Mouse (Mus musculus) kidney, postnatal 4 days (tissue): ENCODE results near the gene Lhpp.

Source experiments
- DNase-seq, 2 experiments: peaks; one replicate each; pipeline ENCODE4 v3.0.0; 2021; ENCODE audit warnings: mixed read lengths in 2 of 2

Gene Lhpp

GRCm38 (mm10) chr7:132610468-132611318 lies at the start of gene Lhpp:
Lhpp (plus strand) TSS chr7:132610638.
- DNase-seq: peak; percentile 86 to 91

- peak in 1 of 2 experiments; percentile 30 for DNase-seq
Observed at GRCm38 (mm10) chr7:132565831-132566230, 44.6 kb upstream of the Lhpp start.

GRCm38 (mm10) chr7:132568817-132569216 lies 41.6 kb upstream of the Lhpp start:
- DNase-seq: no peak

DNA sequence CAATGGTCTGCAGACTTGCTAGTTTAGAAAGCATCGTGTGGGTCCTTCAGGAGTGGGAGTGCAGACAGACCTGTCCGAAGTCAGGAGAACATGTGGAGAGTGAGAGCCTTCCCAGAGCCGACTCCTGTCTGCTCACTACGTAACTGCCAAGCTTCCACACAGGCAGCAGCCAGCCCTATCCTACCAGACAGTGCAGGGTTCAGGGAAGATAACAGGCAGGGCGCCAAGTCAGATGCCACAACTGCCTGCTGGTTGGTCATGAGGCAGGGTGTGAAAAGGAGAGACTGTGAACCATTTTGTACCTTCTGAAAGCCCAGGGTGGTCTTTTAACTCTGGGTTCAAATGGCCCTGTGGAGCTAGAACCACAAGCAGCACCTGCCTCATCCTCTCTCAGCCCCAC lies 40.4 kb upstream of the Lhpp start:
- DNase-seq: peak in 1 of 2 experiments; percentile 25

DNA sequence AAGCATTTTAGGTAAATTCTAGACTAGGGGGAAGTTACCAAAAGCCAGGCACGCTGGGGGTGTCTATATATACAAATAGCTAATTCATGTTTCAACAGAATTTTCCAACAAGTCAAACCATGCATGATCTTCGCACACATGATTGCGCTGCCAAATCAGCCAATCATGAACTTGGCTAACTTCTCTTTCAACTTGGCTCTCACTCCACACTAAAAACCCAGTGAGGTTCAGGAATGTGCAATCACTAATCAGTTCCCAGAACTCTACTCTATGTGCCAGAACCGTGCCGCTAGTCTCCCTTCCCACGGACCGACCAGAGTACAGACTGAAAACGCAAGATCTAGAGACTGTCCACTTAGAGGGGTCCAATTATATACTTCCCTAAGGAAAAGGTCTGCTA lies 39.0 kb upstream of the Lhpp start:
- DNase-seq: peak; percentile 9 to 27

DNA sequence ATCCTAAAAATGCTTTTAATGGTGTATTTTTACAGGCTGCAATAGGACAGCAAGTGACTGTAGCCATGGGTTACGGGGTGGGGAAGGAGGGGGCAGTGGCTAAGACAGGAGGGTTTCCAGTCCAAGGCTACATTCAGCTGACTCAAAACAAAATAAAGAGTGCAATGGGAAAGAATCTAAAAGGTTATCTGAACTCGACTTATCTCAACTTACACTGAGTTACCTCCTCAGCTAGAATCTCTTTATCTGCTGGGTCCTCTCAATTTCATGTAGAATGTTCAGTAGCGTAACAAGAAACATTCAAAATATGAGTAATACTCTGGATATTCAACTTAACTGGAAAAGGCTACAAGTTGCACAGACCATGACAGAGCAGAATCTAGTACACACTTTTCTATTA lies 37.7 kb upstream of the Lhpp start:
- DNase-seq: no peak

DNA sequence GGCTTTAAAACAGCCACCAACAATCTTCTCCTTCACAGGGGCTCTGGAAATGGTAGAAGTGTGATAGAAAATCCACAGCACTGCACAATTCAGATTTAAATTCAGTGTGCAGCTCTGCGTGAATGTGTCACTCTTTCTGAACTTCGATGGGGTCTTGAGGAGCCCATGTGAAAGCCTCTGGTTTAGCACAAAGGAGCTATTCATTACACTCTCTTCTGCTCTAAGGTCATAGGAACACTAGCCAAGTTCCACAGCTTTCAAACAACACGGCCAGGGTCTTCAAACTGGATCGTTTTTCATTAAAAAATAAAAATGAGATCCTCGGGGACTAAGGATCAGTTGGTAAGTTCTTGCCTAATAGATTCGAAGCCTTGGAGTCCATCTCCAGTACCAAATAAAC lies 37.2 kb upstream of the Lhpp start:
- DNase-seq: no peak

DNA sequence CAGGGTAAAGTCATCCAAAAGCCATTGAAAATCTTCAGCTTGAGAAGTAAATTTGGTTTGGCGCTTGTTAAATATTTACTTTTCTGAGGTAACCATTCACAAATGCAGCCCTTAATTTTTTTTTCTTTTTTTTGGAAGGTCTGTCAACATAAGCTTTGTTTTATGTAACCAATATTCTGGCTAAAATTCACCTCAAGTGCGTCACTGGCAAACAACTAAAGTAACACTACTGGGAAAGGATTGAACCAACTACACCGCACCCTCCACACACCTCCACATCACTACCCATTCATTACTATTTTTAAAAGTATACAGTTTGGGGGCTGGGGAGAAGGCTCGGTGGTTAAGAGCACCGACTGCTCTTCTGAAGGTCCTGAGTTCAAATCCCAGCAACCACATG lies 35.8 kb upstream of the Lhpp start:
- no peak for DNase-seq

- DNase-seq: peak; percentile 88 to 90
Observed at GRCm38 (mm10) chr7:132575623-132576022, 34.8 kb upstream of the Lhpp start.

GRCm38 (mm10) chr7:132576116-132576650 lies 34.3 kb upstream of the Lhpp start, which contains the start of gene Oat:
Oat (minus strand) TSS chr7:132576398.
- DNase-seq: peak; percentile 95 to 97

DNA sequence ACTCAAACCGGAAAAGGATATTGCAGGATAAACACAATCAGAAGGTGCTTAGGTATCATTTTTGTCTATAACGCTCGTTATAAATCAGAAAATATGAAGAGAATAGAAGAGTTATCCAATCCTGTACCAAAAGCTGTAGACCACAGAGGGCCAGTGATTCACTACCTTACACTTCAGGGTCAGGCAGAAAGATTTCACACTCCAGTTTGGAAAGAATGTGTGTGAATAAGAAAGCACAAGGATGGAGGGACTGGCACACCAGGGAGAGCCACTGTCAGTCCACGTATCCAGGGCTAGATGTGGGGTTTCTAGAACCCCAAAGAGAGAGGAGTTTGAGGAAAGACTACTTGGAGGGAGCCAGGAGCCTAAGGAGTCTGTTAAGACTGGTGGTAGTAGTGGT lies 33.5 kb upstream of the Lhpp start:
- DNase-seq: no peak

GRCm38 (mm10) chr7:132580511-132580910 lies 29.9 kb upstream of the Lhpp start:
- no peak for DNase-seq

DNA sequence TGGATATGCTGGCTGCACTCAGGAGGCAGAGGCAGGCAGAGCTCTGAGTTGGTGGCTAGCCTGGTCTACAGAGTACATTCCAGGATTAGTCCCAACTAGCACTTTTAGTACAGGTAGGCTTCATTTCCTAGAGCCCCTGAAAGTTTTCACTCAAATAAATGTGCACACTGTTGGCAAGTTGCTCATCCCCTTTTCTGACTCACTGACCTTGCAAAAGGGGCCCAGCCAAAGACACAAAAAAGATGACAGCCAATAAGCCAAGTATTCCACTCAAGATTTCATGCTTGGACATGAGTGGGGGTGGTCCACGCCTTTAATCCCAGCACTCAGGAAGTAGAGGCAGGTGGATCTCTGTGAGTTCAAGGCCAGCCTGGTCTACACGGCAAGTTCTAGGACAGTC lies 29.0 kb upstream of the Lhpp start:
- no peak for DNase-seq

GRCm38 (mm10) chr7:132585695-132586491 lies 24.5 kb upstream of the Lhpp start:
- DNase-seq: no peak

- no peak for DNase-seq
Observed at GRCm38 (mm10) chr7:132587167-132587566, 23.3 kb upstream of the Lhpp start.

GRCm38 (mm10) chr7:132589610-132590009 lies 20.8 kb upstream of the Lhpp start:
- DNase-seq: no peak

GRCm38 (mm10) chr7:132593762-132594161 lies 16.7 kb upstream of the Lhpp start:
- no peak for DNase-seq

DNA sequence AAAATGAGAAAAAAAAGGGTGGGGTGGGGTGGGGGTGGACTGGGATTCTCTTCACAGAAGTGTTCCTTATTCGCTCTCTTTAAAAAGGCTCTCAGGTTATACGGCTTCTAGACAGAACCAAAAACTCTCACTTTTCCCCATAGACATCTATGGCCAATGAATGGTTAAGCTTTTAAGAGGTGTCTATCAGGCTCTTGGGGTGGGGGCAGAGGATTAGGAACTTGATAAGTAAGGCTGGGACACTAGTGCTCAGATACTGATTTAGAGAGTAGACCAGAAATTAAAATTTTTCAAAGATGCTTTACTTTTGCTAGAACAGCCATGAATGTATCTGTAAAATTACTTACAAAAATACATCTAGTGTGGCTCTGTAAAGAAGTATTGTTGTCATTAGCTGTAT lies 16.1 kb upstream of the Lhpp start:
- DNase-seq: no peak

DNA sequence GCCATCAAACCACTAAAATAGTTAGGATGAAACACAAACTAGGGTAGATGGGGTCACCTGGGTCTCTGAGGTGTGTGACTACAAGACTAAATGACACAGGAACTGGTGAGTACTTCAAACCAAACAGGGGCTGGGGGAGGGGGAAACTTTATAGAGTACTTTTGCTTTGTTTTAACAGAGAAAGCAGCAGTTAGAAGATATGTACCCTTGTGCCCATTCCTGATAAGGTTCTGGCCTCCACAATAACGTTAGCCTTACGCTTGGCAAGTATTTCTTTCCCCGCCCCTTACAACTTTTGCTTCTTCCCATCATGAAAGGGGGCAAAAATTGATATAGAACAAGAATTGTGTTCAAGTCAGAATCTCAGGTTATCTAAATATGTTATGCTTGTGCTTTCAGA lies 14.7 kb upstream of the Lhpp start:
- no peak for DNase-seq

- no peak for DNase-seq
Observed at GRCm38 (mm10) chr7:132596557-132597250, 13.7 kb upstream of the Lhpp start.

DNA sequence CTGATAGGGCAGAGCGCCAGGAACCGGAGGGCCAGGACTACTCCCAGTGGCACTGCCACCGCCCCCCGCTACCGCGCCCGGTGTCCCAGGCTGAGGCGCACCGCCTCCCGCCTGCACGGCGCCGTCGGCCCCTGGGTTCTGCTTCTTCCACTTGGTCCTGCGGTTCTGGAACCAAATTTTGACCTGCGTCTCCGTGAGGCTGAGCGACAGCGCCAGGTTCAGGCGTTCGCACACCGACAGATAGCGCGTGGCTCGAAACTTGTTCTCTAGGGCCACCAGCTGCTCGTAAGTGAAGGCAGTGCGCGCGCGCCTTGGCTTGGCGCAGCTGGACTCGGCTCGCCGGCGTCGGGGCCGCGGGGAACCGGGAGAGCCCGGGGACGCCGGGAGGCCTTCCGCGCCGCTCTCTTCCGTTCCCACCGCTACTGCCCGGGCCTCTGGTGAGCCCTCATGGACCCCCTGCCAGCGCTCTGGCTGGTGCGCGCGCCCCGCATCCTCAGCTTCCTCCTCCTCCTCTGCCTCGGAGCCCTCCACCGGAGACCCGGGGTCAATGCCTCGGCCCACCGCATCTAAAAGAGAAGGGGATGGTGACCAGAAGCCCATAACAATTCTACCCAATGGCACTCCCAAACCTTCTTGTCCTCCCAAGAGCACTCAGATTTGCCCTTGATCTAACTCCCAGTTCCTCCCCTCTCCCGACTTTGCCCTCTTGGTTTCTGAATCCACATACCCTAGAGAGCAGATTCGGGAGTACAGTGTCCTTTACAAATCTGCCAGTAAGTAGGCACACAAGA lies 13.0 kb upstream of the Lhpp start:
- DNase-seq: peak; percentile 38 to 48
